Mouse (Mus musculus) megakaryocyte progenitor cell, adult 5-6 weeks (primary cell): Measurements from ENCODE around the gene Abcc10. TPM values are rescaled to one million over a fixed set of nuclear protein-coding genes. Genes with fewer than 3 reads are reported as not detected.
A peak's percentile ranks its signal among the peaks of the same experiment; 100 is the strongest.

Experiments
- ATAC-seq: replicated peaks from 2 replicates; pipeline ENCODE4 v1.8.0; 2016; ENCODE audit warnings: mild to moderate bottlenecking, moderate TSS enrichment, inconsistent platforms; ENCODE audit not compliant: poor library complexity
- total RNA-seq, 2 experiments: library from RNA; stranded (forward) in 1 of 2; stranded (reverse) in 1 of 2; fragments of 157-497, 149-512 nt in 1 of 2; fragments of 200-1000 nt in 1 of 2; gene quantifications; 2 replicates each; pipeline versions ENCODE4 v1.2.3 to v1.2.4; 2015 to 2017

Gene Abcc10
- total RNA-seq, 2 experiments from 2014 or later = 1.2 to 4.2 TPM

GRCm38 (mm10) chr17:46259675-46260074, 68.5 kb downstream of the Abcc10 start:
- no peak for ATAC-seq

GRCm38 (mm10) chr17:46258279-46259053, 69.7 kb downstream of the Abcc10 start:
- no peak for ATAC-seq

- ATAC-seq = no peak
Observed at GRCm38 (mm10) chr17:46255147-46255546, 73.0 kb downstream of the Abcc10 start.

DNA sequence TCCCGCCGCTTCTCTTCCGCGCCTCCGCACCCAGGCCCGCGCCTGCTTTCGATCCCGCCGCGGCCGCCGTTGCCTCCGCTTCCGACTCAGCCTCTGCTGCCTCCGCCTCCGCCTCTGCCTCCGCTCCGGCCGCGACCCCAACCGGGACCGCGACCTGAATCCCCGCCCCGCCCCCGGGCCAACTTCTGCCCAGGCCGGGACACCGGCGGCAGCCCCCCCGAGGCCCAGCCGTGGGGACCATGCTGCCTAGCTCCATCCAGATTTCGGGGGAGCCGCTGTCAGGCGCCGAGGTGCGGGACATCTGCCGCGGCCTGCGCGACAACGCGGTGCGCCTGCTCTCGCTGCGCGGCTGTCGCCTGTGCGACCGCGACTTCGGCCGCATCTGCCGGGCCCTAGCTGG, 74.0 kb downstream of the Abcc10 start:
- ATAC-seq = no peak

GRCm38 (mm10) chr17:46253452-46254084, 74.6 kb downstream of the Abcc10 start, which contains the start of gene Lrrc73:
Gene Lrrc73 (plus strand): TSS chr17:46253531.
- ATAC-seq = peak; percentile 82

Other genes starting within 250 kb of the Abcc10 start
- 50.5 and 56.3 TPM in 2 replicates for gene Mrps18a, start 217.4 kb downstream of the Abcc10 start, total RNA-seq (2015)
- 55.4 and 59.2 TPM in 2 replicates for gene Mrps18a, start 217.4 kb downstream of the Abcc10 start, total RNA-seq (2017)
- 1.4 TPM in 1 of 2 replicates, not detected in the other for gene Rsph9, start 184.1 kb downstream of the Abcc10 start, total RNA-seq (2015)
- gene Rsph9, start 184.1 kb downstream of the Abcc10 start, total RNA-seq (2017) = 1.4 TPM in 1 of 2 replicates, not detected in the other
- 14.8 and 19.7 TPM in 2 replicates for gene Mad2l1bp, start 174.8 kb downstream of the Abcc10 start, total RNA-seq (2015)
- 4.8 and 6.5 TPM in 2 replicates for gene Mad2l1bp, start 174.8 kb downstream of the Abcc10 start, total RNA-seq (2017)
- 17.4 and 22.2 TPM in 2 replicates for gene Gtpbp2, start 167.3 kb downstream of the Abcc10 start, total RNA-seq (2015)
- 30.7 and 33.2 TPM in 2 replicates for gene Gtpbp2, start 167.3 kb downstream of the Abcc10 start, total RNA-seq (2017)
- 11.4 and 17.7 TPM in 2 replicates for gene Polh, start 125.7 kb downstream of the Abcc10 start, total RNA-seq (2015)
- gene Polh, start 125.7 kb downstream of the Abcc10 start, total RNA-seq (2017) = 20.4 and 26.9 TPM in 2 replicates
- 48.8 and 55.9 TPM in 2 replicates for gene Xpo5, start 125.6 kb downstream of the Abcc10 start, total RNA-seq (2015)
- 70.3 and 72.0 TPM in 2 replicates for gene Xpo5, start 125.6 kb downstream of the Abcc10 start, total RNA-seq (2017)
- 58.7 and 59.9 TPM in 2 replicates for gene Polr1c, start 80.3 kb downstream of the Abcc10 start, total RNA-seq (2015)
- gene Polr1c, start 80.3 kb downstream of the Abcc10 start, total RNA-seq (2017) = 55.5 and 60.8 TPM in 2 replicates
- gene Yipf3, start 80.3 kb downstream of the Abcc10 start, total RNA-seq (2015) = 31.0 and 35.9 TPM in 2 replicates
- gene Yipf3, start 80.3 kb downstream of the Abcc10 start, total RNA-seq (2017) = 28.2 and 30.8 TPM in 2 replicates
- 0.32 and 0.42 TPM in 2 replicates for gene Lrrc73, start 74.8 kb downstream of the Abcc10 start, total RNA-seq (2015)
- gene Lrrc73, start 74.8 kb downstream of the Abcc10 start, total RNA-seq (2017) = not detected in 2 replicates
- gene Tjap1, start 45.3 kb downstream of the Abcc10 start, total RNA-seq (2015) = 6.4 and 7.0 TPM in 2 replicates
- gene Tjap1, start 45.3 kb downstream of the Abcc10 start, total RNA-seq (2017) = 8.0 and 12.9 TPM in 2 replicates
- not detected in 2 replicates for gene Dlk2, start 30.9 kb downstream of the Abcc10 start, total RNA-seq (2015)
- not detected in 2 replicates for gene Dlk2, start 30.9 kb downstream of the Abcc10 start, total RNA-seq (2017)
- gene Zfp318, start 55.4 kb upstream of the Abcc10 start, total RNA-seq (2015) = 9.3 and 16.6 TPM in 2 replicates
- gene Zfp318, start 55.4 kb upstream of the Abcc10 start, total RNA-seq (2017) = 13.1 and 15.7 TPM in 2 replicates
- gene Crip3, start 100.6 kb upstream of the Abcc10 start, total RNA-seq (2015) = not detected in 2 replicates
- gene Crip3, start 100.6 kb upstream of the Abcc10 start, total RNA-seq (2017) = not detected in 2 replicates
- not detected in 2 replicates for gene Slc22a7, start 110.1 kb upstream of the Abcc10 start, total RNA-seq (2015)
- gene Slc22a7, start 110.1 kb upstream of the Abcc10 start, total RNA-seq (2017) = not detected in 2 replicates
- 0.02 TPM in 1 of 2 replicates, not detected in the other for gene Ttbk1, start 159.3 kb upstream of the Abcc10 start, total RNA-seq (2015)
- 0.14 TPM in 1 of 2 replicates, not detected in the other for gene Ttbk1, start 159.3 kb upstream of the Abcc10 start, total RNA-seq (2017)
- 41.5 and 45.7 TPM in 2 replicates for gene Dnph1, start 168.4 kb upstream of the Abcc10 start, total RNA-seq (2015)
- gene Dnph1, start 168.4 kb upstream of the Abcc10 start, total RNA-seq (2017) = 20.2 and 26.3 TPM in 2 replicates
- 9.2 and 12.4 TPM in 2 replicates for gene Cul9, start 218.0 kb upstream of the Abcc10 start, total RNA-seq (2015)
- gene Cul9, start 218.0 kb upstream of the Abcc10 start, total RNA-seq (2017) = 12.4 and 12.5 TPM in 2 replicates
- 36.5 and 43.5 TPM in 2 replicates for gene Srf, start 227.8 kb upstream of the Abcc10 start, total RNA-seq (2015)
- gene Srf, start 227.8 kb upstream of the Abcc10 start, total RNA-seq (2017) = 40.0 and 47.5 TPM in 2 replicates